Mouse (Mus musculus): ENCODE results near the gene Osgepl1. TPM values are rescaled to one million over a fixed set of nuclear protein-coding genes. Genes with fewer than 3 reads are reported as not detected.

Gene Osgepl1
- polyA plus RNA-seq (2014; fragmentation: Illumina TruSeq; extraction: RNeasy Lipid Tissue Mini Kit (QIAGEN cat#74804); ENCODE audit: low replicate concordance), result 49.3 TPM

DNA sequence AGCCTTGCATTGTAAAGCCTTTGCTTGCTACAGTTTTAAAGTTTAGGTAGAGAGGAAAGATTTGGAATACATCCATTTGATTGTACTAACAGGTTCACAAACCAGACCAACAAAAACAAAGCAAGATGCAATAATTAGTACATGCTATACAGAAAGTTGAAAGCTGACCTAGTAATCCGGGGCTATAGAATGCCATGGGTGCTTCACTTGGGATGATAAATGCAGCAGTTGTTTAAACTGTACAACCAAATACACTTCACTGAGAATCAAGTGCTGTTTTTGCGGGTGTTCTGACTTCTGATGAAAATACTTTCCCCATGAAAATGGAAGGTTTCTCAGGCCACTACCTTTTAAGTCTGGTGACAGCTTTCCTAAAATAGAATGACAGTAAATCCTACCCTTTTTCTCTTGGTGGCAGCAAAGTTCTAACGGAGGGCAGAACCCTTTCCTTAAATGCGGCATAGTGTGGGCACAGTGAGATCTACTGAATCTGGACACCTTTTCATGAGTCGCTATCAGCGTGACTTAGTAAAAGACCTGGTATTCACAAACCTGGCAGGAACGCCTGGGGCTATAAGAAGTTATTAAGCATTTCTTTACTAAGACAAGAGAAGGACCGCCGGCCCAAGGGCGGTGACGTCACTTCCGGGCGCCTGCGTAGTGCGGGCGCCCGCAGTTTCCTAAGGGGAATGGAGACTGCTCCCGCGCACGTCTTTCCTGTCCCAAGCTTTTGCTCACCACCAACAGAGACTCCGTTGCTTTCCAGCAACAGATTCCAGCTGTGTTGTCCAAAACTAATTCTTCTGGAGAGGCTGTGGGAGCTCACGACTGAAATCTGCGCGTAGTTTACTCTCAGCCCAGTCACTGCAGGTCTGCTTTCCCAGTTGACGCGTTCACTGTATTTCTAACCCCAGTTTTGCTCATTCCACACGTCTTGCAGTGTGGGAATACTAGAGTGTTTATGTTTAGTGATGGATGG lies at the start of gene Osgepl1:
TSS of gene Osgepl1 (plus strand) at position 636 of the 979 bp plus-strand sequence.

GRCm38 (mm10) chr1:53296581-53297383 lies 16.6 kb upstream of the Osgepl1 start, which contains the start of the genes Pms1, Ormdl1 and Gm28778:
Gene Pms1 (minus strand): TSS chr1:53297018.
Gene Ormdl1 (plus strand): TSS chr1:53297095.
Gene Gm28778 (plus strand): TSS chr1:53297111.

GRCm38 (mm10) chr1:53352327-53353261 lies 39.2 kb downstream of the Osgepl1 start, which contains the start of the genes Asdurf, Gm28551 and Asnsd1:
Gene Asdurf (minus strand): TSS chr1:53352619.
Gene Gm28551 (minus strand): TSS chr1:53352667.
Gene Asnsd1 (minus strand): TSS chr1:53352752.

Other genes with a start within 250 kb of the Osgepl1 start
- not detected for gene 1700019A02Rik, start 126.0 kb upstream of the Osgepl1 start, polyA plus RNA-seq (2014; fragmentation: Illumina TruSeq; extraction: RNeasy Lipid Tissue Mini Kit (QIAGEN cat#74804); ENCODE audit: low replicate concordance)
- gene Pms1, start 16.6 kb upstream of the Osgepl1 start, polyA plus RNA-seq (2014; fragmentation: Illumina TruSeq; extraction: RNeasy Lipid Tissue Mini Kit (QIAGEN cat#74804); ENCODE audit: low replicate concordance), result 7.9 TPM
- gene Ormdl1, start 16.5 kb upstream of the Osgepl1 start, polyA plus RNA-seq (2014; fragmentation: Illumina TruSeq; extraction: RNeasy Lipid Tissue Mini Kit (QIAGEN cat#74804); ENCODE audit: low replicate concordance), result 105 TPM
- gene Gm28778, start 16.5 kb upstream of the Osgepl1 start, polyA plus RNA-seq (2014; fragmentation: Illumina TruSeq; extraction: RNeasy Lipid Tissue Mini Kit (QIAGEN cat#74804); ENCODE audit: low replicate concordance), result not detected
- 160 TPM for gene Asdurf, start 39.0 kb downstream of the Osgepl1 start, polyA plus RNA-seq (2014; fragmentation: Illumina TruSeq; extraction: RNeasy Lipid Tissue Mini Kit (QIAGEN cat#74804); ENCODE audit: low replicate concordance)
- not detected for gene Gm28551, start 39.0 kb downstream of the Osgepl1 start, polyA plus RNA-seq (2014; fragmentation: Illumina TruSeq; extraction: RNeasy Lipid Tissue Mini Kit (QIAGEN cat#74804); ENCODE audit: low replicate concordance)
- gene Asnsd1, start 39.1 kb downstream of the Osgepl1 start, polyA plus RNA-seq (2014; fragmentation: Illumina TruSeq; extraction: RNeasy Lipid Tissue Mini Kit (QIAGEN cat#74804); ENCODE audit: low replicate concordance), result 80.6 TPM